Mouse (Mus musculus) hindbrain, embryonic 12.5 days (tissue): ENCODE measurements around the gene Cnfn. TPM values are rescaled to one million over a fixed set of nuclear protein-coding genes. Genes with fewer than 3 reads are reported as not detected.
"Not testable (repeated sequence)": the region's sequence is repeated elsewhere in the genome, so short reads cannot be mapped to it uniquely, and the experiment has no call there.

Source experiments
- ATAC-seq: fragments of 200-750 bp; cut with Nextera tagmentation; 2 replicates; pipeline ENCODE4 v1.8.0; 2017; ENCODE audit warnings: moderate TSS enrichment; ENCODE audit not compliant: low FRiP score
- H3K27ac ChIP-seq: fragments of 300-500 bp; sonication (generic); 2 replicates; pipeline ENCODE4 v1.5.1; 2016; ENCODE audit warnings: mild to moderate bottlenecking
- H3K27me3 ChIP-seq: fragments of 300-500 bp; sonication (generic); 2 replicates; pipeline ENCODE4 v1.6.1; 2016; ENCODE audit warnings: mild to moderate bottlenecking
- H3K36me3 ChIP-seq: fragments of 300-500 bp; sonication (generic); 2 replicates; pipeline ENCODE4 v1.6.1; 2016; ENCODE audit warnings: mild to moderate bottlenecking
- H3K4me1 ChIP-seq: fragments of 300-500 bp; sonication (generic); 2 replicates; pipeline ENCODE4 v1.6.1; 2016
- H3K4me2 ChIP-seq: fragments of 300-500 bp; sonication (generic); replicated peaks from 2 replicates; pipeline ENCODE4 v1.6.1; 2016; ENCODE audit warnings: mild to moderate bottlenecking
- H3K4me3 ChIP-seq: fragments of 300-500 bp; sonication (generic); 2 replicates; pipeline ENCODE4 v1.5.1; 2016; ENCODE audit warnings: mild to moderate bottlenecking
- H3K9ac ChIP-seq: fragments of 300-500 bp; sonication (generic); 2 replicates; pipeline ENCODE4 v1.6.1; 2016; ENCODE audit warnings: mild to moderate bottlenecking, moderate library complexity
- H3K9me3 ChIP-seq: fragments of 300-500 bp; sonication (generic); replicated peaks from 2 replicates; pipeline ENCODE4 v1.6.1; 2016; ENCODE audit warnings: mild to moderate bottlenecking
- WGBS: fragments of 180-500 bp; shearing (Covaris S2); methylation state at CpG from one replicate; pipeline ENCODE4 v1.1.7; 2016; 5-methylcytosine and 5-hydroxymethylcytosine counted together
- polyA plus RNA-seq: library from polyadenylated mRNA; unstranded; fragments of >200 nt; fragmentation: Nextera tagmentation; extraction: Ambion mirVana; gene quantifications from 2 replicates; pipeline ENCODE4 v1.2.1, GENCODE M21; 2016

Gene Cnfn
- polyA plus RNA-seq, 1 experiment from 2014 or later, result not detected

GRCm38 (mm10) chr7:25339329-25339728 is 30.2 kb downstream of the Cnfn start:
- H3K9ac ChIP-seq, result no peak overlapping the region
- whole genome bisulfite sequencing, result 90% methylated on average over 9 of the region's 9 CpGs
- no peak overlapping the region for H3K4me3 ChIP-seq
- no peak overlapping the region for H3K4me2 ChIP-seq
- no peak overlapping the region for H3K27ac ChIP-seq
- peaks cover 6% of the 10 kb centered on the region for H3K4me1 ChIP-seq
- no peak for ATAC-seq
- H3K27me3 ChIP-seq, result no peaks in the 10 kb centered on the region
- H3K9me3 ChIP-seq, result no peaks in the 10 kb centered on the region
- H3K36me3 ChIP-seq, result peaks cover 82% of the 10 kb centered on the region

DNA sequence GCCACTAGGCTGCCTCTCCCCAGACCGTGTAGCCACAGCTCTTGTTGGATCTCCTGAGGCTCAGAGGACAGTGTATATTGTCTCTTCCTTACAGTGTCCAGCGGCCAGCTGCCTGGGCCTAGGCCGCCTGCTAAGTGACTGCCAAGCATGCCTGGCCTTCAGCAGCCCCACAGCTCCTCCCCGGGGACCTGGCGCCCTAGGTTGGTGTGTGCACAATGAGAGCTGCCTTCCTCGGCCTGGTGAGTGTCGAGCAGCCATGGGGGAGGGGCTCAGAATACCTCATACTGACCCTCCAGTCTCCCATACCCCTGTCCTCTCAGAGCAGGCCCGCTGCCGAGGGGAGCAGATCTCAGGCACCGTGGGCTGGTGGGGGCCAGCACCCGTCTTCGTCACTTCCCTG is 35.1 kb downstream of the Cnfn start:
- Histone ChIP-seq H3K9ac (no peak overlapping the region), H3K4me3 (no peak overlapping the region), H3K4me1 (no peaks in the 10 kb centered on the region), H3K9me3 (no peaks in the 10 kb centered on the region), H3K4me2 (no peak overlapping the region), H3K36me3 (peaks cover 72% of the 10 kb centered on the region), H3K27me3 (no peaks in the 10 kb centered on the region), H3K27ac (no peak overlapping the region)
- no peak for ATAC-seq
- WGBS, result 85% methylated on average over 12 of the region's 12 CpGs

GRCm38 (mm10) chr7:25333596-25334307 is 35.8 kb downstream of the Cnfn start:
- no peaks in the 10 kb centered on the region for H3K9me3 ChIP-seq
- peaks cover 67% of the 10 kb centered on the region for H3K36me3 ChIP-seq

DNA sequence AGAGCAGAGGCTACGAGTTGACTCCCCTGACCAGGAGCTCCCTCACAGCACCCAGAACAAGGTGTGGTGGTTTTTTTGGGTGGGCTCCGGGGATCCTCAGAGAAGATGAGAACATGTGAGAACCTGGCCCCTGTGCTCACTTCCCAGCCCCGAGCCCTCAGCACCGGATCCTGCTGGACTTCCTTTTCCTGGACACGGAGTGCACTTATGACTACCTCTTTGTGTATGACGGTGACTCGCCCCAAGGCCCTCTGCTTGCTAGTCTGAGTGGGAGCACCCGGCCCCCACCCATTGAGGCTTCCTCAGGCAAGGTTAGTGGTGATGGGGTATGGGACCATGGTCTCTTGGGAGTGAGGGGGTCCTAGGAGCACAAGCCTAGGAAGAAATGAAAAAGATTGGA is 43.3 kb downstream of the Cnfn start:
- Histone ChIP-seq H3K4me1 (peaks cover 11% of the 10 kb centered on the region), H3K27me3 (no peaks in the 10 kb centered on the region), H3K4me3 (no peak overlapping the region), H3K9me3 (no peaks in the 10 kb centered on the region), H3K27ac (no peak overlapping the region), H3K9ac (no peak overlapping the region), H3K4me2 (no peak overlapping the region), H3K36me3 (peaks cover 37% of the 10 kb centered on the region)
- ATAC-seq, result no peak
- WGBS, result 83% methylated on average over 8 of the region's 8 CpGs

More at GRCm38 (mm10) chr7:25333596-25334307, 35.8 kb downstream of the Cnfn start:
- peak; percentile 40; the same call in 1 of the 2 replicates for ATAC-seq
- no peak overlapping the region for H3K4me3 ChIP-seq
- H3K9ac ChIP-seq, result no peak overlapping the region
- H3K4me2 ChIP-seq, result no peak overlapping the region
- no peak overlapping the region for H3K27ac ChIP-seq
- H3K4me1 ChIP-seq, result no peaks in the 10 kb centered on the region
- no peaks in the 10 kb centered on the region for H3K27me3 ChIP-seq
- WGBS, result 42% methylated on average over 16 of the region's 16 CpGs

- H3K4me1 ChIP-seq, result peaks cover 13% of the 10 kb centered on the region
- not testable (repeated sequence) for ATAC-seq, H3K4me2 ChIP-seq, H3K4me3 ChIP-seq, H3K9ac ChIP-seq, H3K27me3 ChIP-seq, H3K9me3 ChIP-seq, H3K27ac ChIP-seq
- 93% methylated on average over 6 of the region's 6 CpGs for WGBS
- peaks cover 29% of the 10 kb centered on the region for H3K36me3 ChIP-seq
Observed at GRCm38 (mm10) chr7:25325431-25325830, 44.1 kb downstream of the Cnfn start.

GRCm38 (mm10) chr7:25323219-25323618 is 46.3 kb downstream of the Cnfn start:
- Histone ChIP-seq H3K4me2 (no peak overlapping the region), H3K9me3 (no peaks in the 10 kb centered on the region), H3K9ac (no peak overlapping the region), H3K27ac (no peak overlapping the region), H3K4me1 (peaks cover 13% of the 10 kb centered on the region), H3K4me3 (no peak overlapping the region), H3K27me3 (no peaks in the 10 kb centered on the region), H3K36me3 (peaks cover 14% of the 10 kb centered on the region)
- ATAC-seq, result no peak
- 82% methylated on average over 2 of the region's 2 CpGs for WGBS

GRCm38 (mm10) chr7:25322058-25322484 is 47.5 kb downstream of the Cnfn start:
- H3K36me3 ChIP-seq, result 0 out of 2 replicates have a peak, but pooled peaks cover 4% of the 10 kb centered on the region
- no peak overlapping the region for H3K4me3 ChIP-seq
- peak overlapping the region; percentile 23; the same call in 1 of the 2 replicates for H3K4me2 ChIP-seq
- peaks cover 20% of the 10 kb centered on the region for H3K4me1 ChIP-seq
- whole genome bisulfite sequencing, result 8% methylated on average over 6 of the region's 6 CpGs
- no peaks in the 10 kb centered on the region for H3K9me3 ChIP-seq
- no peaks in the 10 kb centered on the region for H3K27me3 ChIP-seq
- H3K9ac ChIP-seq, result 0 out of 2 replicates have a peak overlapping the region, but pooled peaks have one; percentile 2
- no peak for ATAC-seq
- peak overlapping the region; percentile 56 for H3K27ac ChIP-seq

Other genes with a start within 250 kb of the Cnfn start
- gene Pou2f2, start 190.0 kb downstream of the Cnfn start, polyA plus RNA-seq, result 38.6 and 40.3 TPM in 2 replicates
- 11.9 and 13.9 TPM in 2 replicates for gene Dedd2, start 149.1 kb downstream of the Cnfn start, polyA plus RNA-seq
- gene Zfp526, start 148.3 kb downstream of the Cnfn start, polyA plus RNA-seq, result 2.3 and 2.9 TPM in 2 replicates
- gene Gsk3a, start 131.9 kb downstream of the Cnfn start, polyA plus RNA-seq, result 17.2 and 19.6 TPM in 2 replicates
- gene Erf, start 119.0 kb downstream of the Cnfn start, polyA plus RNA-seq, result 10.4 and 13.6 TPM in 2 replicates
- 41.1 and 42.4 TPM in 2 replicates for gene Cic, start 102.0 kb downstream of the Cnfn start, polyA plus RNA-seq
- 391 and 405 TPM in 2 replicates for gene Pafah1b3, start 71.7 kb downstream of the Cnfn start, polyA plus RNA-seq
- gene Prr19, start 68.3 kb downstream of the Cnfn start, polyA plus RNA-seq, result 0.87 and 1.1 TPM in 2 replicates
- gene Tmem145, start 63.6 kb downstream of the Cnfn start, polyA plus RNA-seq, result 24.3 and 25.9 TPM in 2 replicates
- gene Megf8, start 52.6 kb downstream of the Cnfn start, polyA plus RNA-seq, result 20.9 and 23.0 TPM in 2 replicates
- 7.8 and 9.4 TPM in 2 replicates for gene Lipe, start 29.0 kb upstream of the Cnfn start, polyA plus RNA-seq
- gene Cxcl17, start 43.2 kb upstream of the Cnfn start, polyA plus RNA-seq, result 0.30 and 0.43 TPM in 2 replicates
- 0.81 and 1.8 TPM in 2 replicates for gene Ceacam1, start 107.9 kb upstream of the Cnfn start, polyA plus RNA-seq
- not detected in 2 replicates for gene Ceacam2, start 170.1 kb upstream of the Cnfn start, polyA plus RNA-seq
- not detected in 2 replicates for gene Erich4, start 246.2 kb upstream of the Cnfn start, polyA plus RNA-seq
- gene Dmac2, start 249.7 kb upstream of the Cnfn start, polyA plus RNA-seq, result 30.4 and 32.3 TPM in 2 replicates